Mouse (Mus musculus) cerebellum, adult 2 months (tissue): ENCODE data around the gene Med13l.

ENCODE experiments used
- CTCF ChIP-seq: fragments of 200-500 bp; IDR thresholded peaks from 2 replicates; pipeline ENCODE4 v1.5.1; 2011; ENCODE audit warnings: low read depth, mild to moderate bottlenecking, control low read depth, low read length, moderate library complexity, borderline replicate concordance; ENCODE audit not compliant: insufficient read depth
- POLR2A ChIP-seq: fragments of 200-500 bp; IDR thresholded peaks from 2 replicates; pipeline ENCODE4 v1.6.1; 2011; ENCODE audit warnings: low read length, control low read depth, borderline replicate concordance; ENCODE audit not compliant: insufficient read depth

- TF ChIP-seq CTCF = no peak
- TF ChIP-seq POLR2A = no peak
Measured at GRCm38 (mm10) chr5:118591826-118592499, 31.5 kb downstream of the Med13l start.
